Mouse (Mus musculus) lung, postnatal 0 days (tissue): ENCODE measurements around the gene Gba. TPM values are rescaled to one million over a fixed set of nuclear protein-coding genes. Genes with fewer than 3 reads are reported as not detected.

Experiments
- ATAC-seq: fragments of 200-750 bp; cut with Nextera tagmentation; 2 replicates; pipeline ENCODE4 v1.8.0; 2017; ENCODE audit warnings: moderate library complexity
- DNase-seq: peaks from one replicate; pipeline ENCODE4 v3.0.0-alpha.2; 2016; ENCODE audit warnings: low spot score
- H3K27ac ChIP-seq: fragments of 300-500 bp; sonication (generic); 2 replicates; pipeline ENCODE4 v1.5.1; 2014; ENCODE audit warnings: antibody characterized with exemption, mild to moderate bottlenecking, low read length, mixed read lengths
- H3K27me3 ChIP-seq: fragments of 300-500 bp; sonication (generic); replicated peaks from 2 replicates; pipeline ENCODE4 v1.6.1; 2014; ENCODE audit warnings: low read length, mixed read lengths; ENCODE audit not compliant: insufficient read depth
- H3K36me3 ChIP-seq: fragments of 300-500 bp; sonication (generic); 2 replicates; pipeline ENCODE4 v1.6.1; 2014; ENCODE audit warnings: low read length, mixed read lengths; ENCODE audit not compliant: insufficient read depth
- H3K4me1 ChIP-seq: fragments of 300-500 bp; sonication (generic); 2 replicates; pipeline ENCODE4 v1.6.1; 2014; ENCODE audit warnings: antibody characterized with exemption, low read depth, low read length, mixed read lengths; ENCODE audit not compliant: insufficient read depth
- H3K4me2 ChIP-seq: fragments of 300-500 bp; sonication (generic); replicated peaks from 2 replicates; pipeline ENCODE4 v1.6.1; 2014; ENCODE audit warnings: low read depth, mild to moderate bottlenecking, low read length, moderate library complexity, mixed read lengths
- H3K4me3 ChIP-seq: fragments of 300-500 bp; sonication (generic); 2 replicates; pipeline ENCODE4 v1.5.1; 2014; ENCODE audit warnings: low read depth, low read length
- H3K9ac ChIP-seq: fragments of 300-500 bp; sonication (generic); replicated peaks from 2 replicates; pipeline ENCODE4 v1.6.1; 2014; ENCODE audit warnings: low read depth, mild to moderate bottlenecking
- H3K9me3 ChIP-seq: fragments of 300-500 bp; sonication (generic); 2 replicates; pipeline ENCODE4 v1.6.1; 2016; ENCODE audit warnings: low read length, mixed read lengths
- CTCF ChIP-seq: IDR thresholded peaks from 2 replicates; pipeline ENCODE4 v1.5.1; 2016; ENCODE audit warnings: antibody characterized with exemption, mild to moderate bottlenecking
- EP300 ChIP-seq: IDR thresholded peaks from 2 replicates; pipeline ENCODE4 v1.6.1; 2016; ENCODE audit warnings: antibody characterized with exemption, mild to moderate bottlenecking, control low read depth
- WGBS: fragments of 180-500 bp; shearing (Covaris S2); extraction: QIAGEN DNeasy Blood & Tissue Kit; methylation state at CpG from one replicate; pipeline ENCODE4 v1.1.7; 2014; 5-methylcytosine and 5-hydroxymethylcytosine counted together
- polyA plus RNA-seq: library from polyadenylated mRNA; unstranded; fragments of >200 nt; fragmentation: Nextera tagmentation; extraction: Ambion mirVana; gene quantifications from 2 replicates; pipeline ENCODE4 v1.2.1, GENCODE M21; 2015

Gba gene
- polyA plus RNA-seq, 1 experiment from 2014 or later: 46.5 TPM

DNA sequence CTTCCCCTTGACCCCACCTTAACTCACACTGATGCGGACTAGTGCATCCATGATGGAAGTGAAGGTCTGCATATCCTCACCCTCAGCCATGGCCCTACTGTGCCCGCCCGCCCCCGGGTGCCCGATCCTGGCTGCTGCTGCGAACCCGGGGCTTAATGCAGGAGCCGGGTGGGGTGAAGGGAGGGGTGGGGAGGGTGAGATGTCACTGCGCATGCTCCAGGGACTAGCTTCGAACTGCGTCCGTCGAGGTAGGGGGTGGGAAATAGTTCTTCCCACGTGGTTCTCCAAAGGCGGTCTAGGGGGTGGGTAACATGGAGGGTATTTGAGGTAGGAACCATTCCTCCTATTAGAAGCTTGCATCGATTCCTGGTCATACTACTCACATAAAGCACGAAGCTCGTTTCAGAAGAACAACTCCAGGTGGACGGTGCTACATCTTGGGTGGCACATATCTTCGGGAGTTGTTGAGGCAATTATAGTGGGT is 43.0 kb downstream of the Gba start, which contains the start of gene Krtcap2:
Gene Krtcap2, plus strand, starts transcription at position 279 of the 484 bp plus-strand sequence.
- no peak for TF ChIP-seq CTCF
- H3K27ac ChIP-seq: peak within 1 kb of the TSS; percentile 77
- DNase-seq (peak; percentile 43), ATAC-seq (peak; percentile 1; the same call in 1 of the 2 replicates)
- H3K4me2 ChIP-seq: peak within 1 kb of the TSS; percentile 85
- peak within 1 kb of the TSS; percentile 59 for H3K9ac ChIP-seq
- WGBS: 5% methylated on average over 19 of the region's 20 CpGs
- H3K27me3 ChIP-seq: peaks cover 6% of the 10 kb centered on the region
- H3K36me3 ChIP-seq: no peaks in the 10 kb centered on the region
- H3K4me3 ChIP-seq: peak within 1 kb of the TSS; percentile 77
- peaks cover 27% of the 10 kb centered on the region for H3K4me1 ChIP-seq
- H3K9me3 ChIP-seq: no peaks in the 10 kb centered on the region

DNA sequence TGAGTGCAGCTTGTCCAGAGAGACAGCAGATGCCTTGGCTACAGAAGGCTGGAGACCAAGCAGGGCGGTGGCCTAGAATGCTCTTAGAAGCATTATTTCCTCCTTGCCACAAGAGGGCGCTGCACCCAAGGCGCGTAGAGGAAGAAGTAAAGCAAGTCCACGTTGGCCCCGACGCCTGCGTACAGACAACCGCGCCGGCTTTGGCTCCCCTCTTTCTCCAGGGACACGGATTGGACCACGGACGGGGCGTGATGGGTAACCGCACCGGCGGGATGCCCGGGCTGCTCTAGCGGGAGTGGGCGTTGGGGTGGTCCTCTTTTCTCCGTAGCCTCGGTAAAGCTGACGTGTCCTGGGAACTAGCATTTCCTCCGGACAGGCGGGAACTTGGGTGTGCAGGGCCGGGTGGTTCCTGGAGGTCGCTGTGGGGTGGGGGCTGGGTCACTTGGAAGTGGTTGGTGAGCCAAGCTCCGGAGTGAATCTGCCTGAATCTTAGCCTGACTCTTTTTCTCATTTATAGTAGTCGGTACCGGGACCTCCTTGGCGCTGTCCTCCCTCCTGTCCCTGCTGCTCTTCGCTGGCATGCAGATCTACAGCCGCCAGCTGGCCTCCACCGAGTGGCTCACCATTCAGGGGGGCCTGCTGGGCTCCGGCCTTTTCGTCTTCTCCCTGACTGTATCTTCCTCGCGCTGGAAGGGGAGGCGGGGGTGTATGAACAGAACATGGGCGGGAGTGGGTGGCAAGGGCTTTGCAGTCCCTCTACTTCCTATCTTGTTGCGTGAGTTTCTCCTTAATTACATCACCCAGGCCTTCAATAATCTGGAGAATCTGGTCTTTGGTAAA is 43.8 kb downstream of the Gba start, which contains the start of gene Trim46:
Gene Trim46, minus strand, starts transcription at position 49 of the 840 bp plus-strand sequence.
- TF ChIP-seq EP300 (no peak), CTCF (peak; percentile 97)
- ATAC-seq: peak; percentile 78
- Histone ChIP-seq H3K9me3 (no peaks in the 10 kb centered on the region), H3K4me3 (peak within 1 kb of the TSS; percentile 77), H3K36me3 (no peaks in the 10 kb centered on the region), H3K4me1 (peaks cover 35% of the 10 kb centered on the region), H3K27ac (peak within 1 kb of the TSS; percentile 77), H3K9ac (peak within 1 kb of the TSS; percentile 59), H3K27me3 (peaks cover 6% of the 10 kb centered on the region), H3K4me2 (peak within 1 kb of the TSS; percentile 85)
- WGBS: 1% methylated on average over 42 of the region's 42 CpGs
- DNase-seq: peak; percentile 96

DNA sequence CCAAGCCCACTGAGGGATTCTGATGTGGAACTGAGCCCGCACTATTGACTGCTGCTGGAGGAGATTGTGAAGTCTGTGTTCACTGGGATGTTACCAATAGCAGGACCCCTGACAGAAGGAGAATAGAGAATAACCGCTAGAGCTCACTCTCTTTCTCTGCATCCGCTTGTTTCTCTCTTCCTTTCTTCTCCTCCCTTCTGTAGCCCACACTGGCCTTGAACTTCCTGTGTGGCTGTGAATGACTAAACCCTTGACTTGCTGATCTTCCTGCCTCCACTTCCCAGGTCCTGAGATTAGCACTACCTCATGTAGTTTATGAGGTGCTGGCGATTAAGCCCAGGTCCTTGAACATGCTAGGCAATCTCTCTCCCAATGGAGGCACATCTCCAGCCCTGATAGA is 44.7 kb downstream of the Gba start:
- no peaks in the 10 kb centered on the region for H3K9me3 ChIP-seq
- no peaks in the 10 kb centered on the region for H3K36me3 ChIP-seq
- no peak for ATAC-seq
- no peak overlapping the region for H3K9ac ChIP-seq
- no peak overlapping the region for H3K4me3 ChIP-seq
- DNase-seq: no peak
- 82% methylated on average over 3 of the region's 4 CpGs for WGBS
- TF ChIP-seq EP300: no peak
- H3K27ac ChIP-seq: no peak overlapping the region
- H3K4me2 ChIP-seq: no peak overlapping the region
- peaks cover 6% of the 10 kb centered on the region for H3K27me3 ChIP-seq
- H3K4me1 ChIP-seq: peaks cover 41% of the 10 kb centered on the region

DNA sequence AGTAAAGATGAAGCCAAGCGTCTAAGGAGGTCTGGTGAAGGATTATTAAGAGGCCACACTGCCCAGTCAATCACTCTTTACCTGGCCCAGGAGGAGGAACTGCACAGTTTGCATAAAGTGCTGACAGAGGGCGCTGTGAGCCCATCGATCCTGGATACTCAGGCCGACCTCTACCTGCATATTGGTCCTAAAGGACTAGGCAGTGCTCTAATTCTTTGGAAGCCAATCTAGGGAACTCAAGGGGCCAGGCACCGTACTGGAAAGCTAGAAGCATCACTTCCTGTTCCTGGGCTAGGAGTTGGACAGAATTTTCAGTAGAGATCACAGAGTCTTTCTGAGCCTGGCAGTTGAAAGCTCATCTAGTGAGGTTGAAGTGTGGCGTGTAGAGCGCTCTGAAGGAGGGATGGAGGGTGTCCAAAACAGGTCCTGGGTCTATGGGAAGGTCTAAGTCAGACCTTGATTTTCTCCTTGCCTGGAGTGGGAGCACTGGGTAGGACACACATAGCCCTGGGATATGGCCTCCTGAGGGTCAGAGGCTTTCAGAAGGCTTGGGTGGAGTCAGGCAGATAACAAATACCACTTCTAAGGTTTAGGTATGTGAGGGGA is 47.8 kb downstream of the Gba start:
- H3K27ac ChIP-seq: peak overlapping the region; percentile 85
- no peak overlapping the region for H3K9ac ChIP-seq
- no peaks in the 10 kb centered on the region for H3K36me3 ChIP-seq
- H3K27me3 ChIP-seq: no peaks in the 10 kb centered on the region
- peak; percentile 77 for DNase-seq
- WGBS: 12% methylated on average over 7 of the region's 7 CpGs
- no peaks in the 10 kb centered on the region for H3K9me3 ChIP-seq
- H3K4me3 ChIP-seq: no peak overlapping the region
- ATAC-seq: peak; percentile 20
- no peak overlapping the region for H3K4me2 ChIP-seq
- peaks cover 28% of the 10 kb centered on the region for H3K4me1 ChIP-seq
- TF ChIP-seq CTCF (peak; percentile 87), EP300 (peak; percentile 19; the same call in 1 of the 2 replicates)

DNA sequence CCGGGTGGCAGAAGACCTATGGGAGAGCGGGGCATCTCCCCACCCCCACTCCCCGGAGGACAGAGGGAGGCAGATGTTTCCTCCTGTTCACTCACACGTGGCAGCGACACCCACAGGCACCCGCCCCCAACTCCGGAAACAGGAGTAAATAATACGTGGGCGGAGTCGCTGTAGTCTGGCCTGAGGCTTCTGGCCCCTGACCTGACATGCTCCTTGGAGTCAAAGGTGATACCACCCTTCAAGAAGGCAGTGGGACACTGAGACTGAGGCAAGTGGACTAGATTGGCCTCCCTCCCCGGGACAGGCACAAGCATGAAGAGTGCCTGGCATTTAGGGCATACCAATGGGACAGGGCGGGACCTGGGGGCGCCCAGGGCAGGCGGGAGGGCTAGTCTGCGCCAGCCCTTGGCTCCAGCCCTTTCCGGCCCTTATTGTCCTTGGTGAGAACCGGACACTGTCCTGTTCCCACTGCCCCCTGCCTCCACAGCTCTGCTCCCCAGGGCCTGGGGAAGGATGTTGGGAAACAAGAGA is 48.7 kb downstream of the Gba start:
- H3K36me3 ChIP-seq: no peaks in the 10 kb centered on the region

DNA sequence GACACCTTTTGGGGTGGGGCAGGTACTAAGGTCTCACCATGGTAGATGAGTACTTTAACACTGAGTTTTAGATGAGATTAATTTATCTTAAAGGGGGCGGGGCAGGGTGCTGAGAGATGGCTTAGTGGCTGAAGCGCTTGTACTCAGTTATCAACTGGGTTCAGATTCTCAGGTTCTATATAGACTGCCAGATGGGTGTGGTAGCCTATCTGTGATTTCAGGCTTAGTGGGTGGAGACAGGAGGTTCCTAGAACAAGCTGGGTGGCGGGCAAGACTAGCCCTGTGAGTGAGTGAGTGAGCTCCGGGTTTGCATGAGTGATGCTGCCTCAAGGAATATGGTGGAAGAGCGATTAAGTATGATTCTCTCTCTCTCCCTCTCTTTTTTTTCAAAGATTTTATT is 52.3 kb downstream of the Gba start:
- 81% methylated on average over 5 of the region's 5 CpGs for WGBS
- H3K27me3 ChIP-seq: no peaks in the 10 kb centered on the region
- H3K4me1 ChIP-seq: peaks cover 17% of the 10 kb centered on the region
- ATAC-seq: no peak
- H3K9ac ChIP-seq: no peak overlapping the region
- H3K4me3 ChIP-seq: no peak overlapping the region
- no peaks in the 10 kb centered on the region for H3K36me3 ChIP-seq
- no peak for DNase-seq
- H3K9me3 ChIP-seq: no peaks in the 10 kb centered on the region
- TF ChIP-seq EP300 (no peak), CTCF (no peak)
- H3K27ac ChIP-seq: no peak overlapping the region
- H3K4me2 ChIP-seq: no peak overlapping the region

More for the DNA sequence above, 48.7 kb downstream of the Gba start:
- Histone ChIP-seq H3K9me3 (no peaks in the 10 kb centered on the region), H3K4me2 (peak overlapping the region; percentile 46), H3K27ac (peak overlapping the region; percentile 85), H3K27me3 (no peaks in the 10 kb centered on the region), H3K4me3 (0 out of 2 replicates have a peak overlapping the region, but pooled peaks have one; percentile 2), H3K4me1 (peaks cover 25% of the 10 kb centered on the region), H3K9ac (no peak overlapping the region)
- ATAC-seq (peak; percentile 90), DNase-seq (peak; percentile 79)
- TF ChIP-seq CTCF (peak; percentile 10; the same call in 1 of the 2 replicates), EP300 (peak; percentile 92)
- WGBS: 2% methylated on average over 17 of the region's 17 CpGs
